Mouse (Mus musculus): Measurements from ENCODE around the gene Zdhhc7.

Gene Zdhhc7

GRCm38 (mm10) chr8:120101068-120101972, at the start of gene Zdhhc7:
Zdhhc7 (minus strand) TSS chr8:120101482.
- DNase-seq (ENCODE audit: low read depth, low spot score): no peak

DNA sequence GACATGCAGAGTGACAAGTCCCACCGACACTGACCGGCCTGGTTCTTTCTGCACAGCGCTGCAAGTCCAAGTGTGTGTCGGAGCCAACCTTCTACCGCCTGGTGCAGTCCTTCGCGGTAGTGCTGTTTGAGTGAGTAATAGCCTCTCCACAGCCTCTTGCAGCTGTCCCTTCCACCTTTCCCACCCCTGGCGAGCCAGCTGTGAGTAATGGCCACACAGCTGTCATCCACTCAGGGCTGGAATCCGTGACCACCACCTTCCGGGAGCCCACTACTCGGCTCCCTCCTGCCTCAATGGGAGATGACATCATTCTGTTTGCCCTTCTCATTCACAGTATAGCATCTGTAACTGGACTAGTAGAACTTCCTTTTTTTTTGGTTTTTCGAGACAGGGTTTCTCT, 48.7 kb upstream of the Zdhhc7 start:
- no peak for DNase-seq (ENCODE audit: low read depth, low spot score)

DNA sequence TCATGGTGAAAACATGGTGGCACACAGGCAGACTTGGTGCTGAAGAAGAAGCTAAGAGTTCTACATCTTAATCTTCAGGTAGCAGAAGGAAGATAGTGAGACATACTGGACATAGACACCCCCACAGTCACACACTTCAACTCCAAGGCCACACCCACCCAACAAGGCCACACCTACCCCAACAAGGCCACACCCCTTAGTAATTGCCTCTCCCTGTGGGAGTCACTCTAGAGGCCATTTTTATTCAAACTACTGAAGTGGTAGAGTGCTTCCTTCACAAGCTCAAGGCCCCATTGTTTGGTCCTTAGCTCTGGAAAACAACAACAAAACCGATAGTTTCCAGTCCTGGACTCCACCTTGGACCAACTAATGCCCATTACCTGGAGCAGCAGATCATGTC, 44.8 kb upstream of the Zdhhc7 start:
- no peak for DNase-seq (ENCODE audit: low read depth, low spot score)

- no peak for DNase-seq (ENCODE audit: low read depth, low spot score)
These were observed 43.5 kb upstream of the Zdhhc7 start for GRCm38 (mm10) chr8:120144652-120145301.

GRCm38 (mm10) chr8:120143911-120144651, 42.8 kb upstream of the Zdhhc7 start:
- no peak for DNase-seq (ENCODE audit: low read depth, low spot score)

DNA sequence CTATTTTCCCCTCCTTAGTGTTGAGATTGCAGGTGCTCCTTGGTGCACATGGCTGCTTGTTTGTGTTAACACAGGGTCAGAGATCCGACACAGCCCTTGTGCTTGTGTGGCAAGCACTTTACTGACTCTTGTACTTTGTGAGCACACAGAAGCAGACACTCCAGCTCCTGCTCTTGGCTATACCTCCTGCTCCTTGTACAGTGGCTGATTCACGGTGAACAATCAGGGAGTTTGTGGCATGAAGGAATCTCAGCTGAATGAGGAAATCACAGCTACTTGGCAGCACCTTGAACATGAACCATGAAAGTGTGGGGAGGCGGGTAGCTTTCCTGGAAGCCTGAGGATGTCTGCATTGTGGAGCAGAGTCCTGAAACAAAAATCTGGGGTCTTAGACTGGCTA, 39.5 kb upstream of the Zdhhc7 start:
- DNase-seq (ENCODE audit: low read depth, low spot score): no peak

DNA sequence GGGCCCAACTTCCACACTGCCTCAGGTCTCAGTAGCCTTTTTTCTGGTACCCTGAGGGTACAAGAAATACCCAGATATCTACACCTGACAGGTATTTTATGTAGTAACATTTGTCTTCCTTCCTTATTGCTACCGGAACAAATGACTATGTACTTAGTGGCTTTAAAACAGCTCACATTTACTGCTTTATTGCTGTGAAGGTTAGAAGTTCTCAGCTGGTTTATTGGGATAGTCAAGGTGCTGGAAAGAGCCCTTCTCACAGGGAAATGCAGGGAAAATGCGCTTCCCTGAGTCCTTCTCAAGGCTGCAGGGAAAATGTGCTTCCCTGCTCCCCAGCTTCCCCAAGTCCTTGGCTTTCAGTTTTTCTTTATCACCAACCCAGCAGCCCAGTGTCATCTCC, 37.7 kb upstream of the Zdhhc7 start:
- DNase-seq (ENCODE audit: low read depth, low spot score): no peak

GRCm38 (mm10) chr8:120136618-120137017, 35.3 kb upstream of the Zdhhc7 start:
- no peak for DNase-seq (ENCODE audit: low read depth, low spot score)

DNA sequence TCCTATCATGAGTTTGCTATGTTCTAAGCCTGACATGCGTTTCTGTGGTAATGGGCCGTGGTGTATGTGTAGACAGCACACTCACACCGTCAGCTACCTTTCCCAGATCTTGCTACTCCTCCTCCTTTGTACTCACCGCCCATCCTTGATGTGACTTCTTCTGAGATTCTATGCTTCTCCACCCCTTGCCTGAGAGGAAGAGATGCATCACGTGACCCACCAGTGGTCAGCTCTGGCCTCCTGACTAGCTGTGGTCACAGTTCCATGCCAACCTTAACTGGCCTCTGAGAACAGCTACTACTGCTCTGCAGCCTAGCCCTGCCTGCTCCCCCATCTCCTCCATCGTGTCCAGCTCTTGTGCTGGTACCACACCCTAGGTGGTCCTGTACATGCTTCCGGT, 34.4 kb upstream of the Zdhhc7 start:
- no peak for DNase-seq (ENCODE audit: low read depth, low spot score)

DNA sequence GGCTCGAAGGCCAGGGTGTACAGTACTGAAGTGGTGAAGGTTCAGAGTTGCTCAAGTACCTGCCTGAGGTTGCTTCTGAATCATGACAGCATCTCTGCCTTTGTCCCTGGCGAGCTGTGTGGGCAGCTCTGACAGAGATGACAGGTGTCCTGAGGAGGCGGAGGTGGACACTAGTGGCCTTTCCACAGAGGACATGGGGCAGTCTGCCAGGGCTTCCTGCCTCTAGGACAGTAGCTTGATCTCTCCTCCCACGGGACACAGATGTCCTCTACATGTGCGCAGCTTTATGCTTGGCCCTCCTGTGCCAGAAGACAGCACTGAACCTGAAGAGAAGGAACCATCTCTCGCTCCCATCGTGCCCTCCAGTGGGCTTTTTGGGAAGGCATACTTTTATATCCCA, 31.9 kb upstream of the Zdhhc7 start:
- no peak for DNase-seq (ENCODE audit: low read depth, low spot score)

GRCm38 (mm10) chr8:120131158-120131557, 29.9 kb upstream of the Zdhhc7 start:
- DNase-seq (ENCODE audit: low read depth, low spot score): no peak

DNA sequence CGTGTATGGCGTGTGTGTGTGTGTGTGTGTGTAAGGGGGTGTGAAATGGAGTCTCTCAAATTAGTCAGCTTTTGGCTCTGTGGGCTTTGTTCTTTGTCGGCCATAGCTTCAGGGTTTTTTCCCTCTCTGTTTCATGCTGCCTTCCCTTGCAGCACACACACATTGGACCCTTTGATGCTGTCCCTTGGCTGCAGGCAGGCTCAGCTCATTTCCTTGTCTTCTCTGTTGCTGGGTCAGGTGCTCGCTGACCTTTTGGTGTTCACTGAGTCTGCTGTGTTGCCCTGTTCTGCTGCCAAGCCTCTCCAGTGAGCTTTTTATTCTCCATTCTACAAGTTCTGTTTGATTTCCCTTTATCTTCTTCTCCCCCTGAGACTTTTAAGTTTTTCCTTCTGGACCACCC, 28.3 kb upstream of the Zdhhc7 start:
- DNase-seq (ENCODE audit: low read depth, low spot score): no peak

DNA sequence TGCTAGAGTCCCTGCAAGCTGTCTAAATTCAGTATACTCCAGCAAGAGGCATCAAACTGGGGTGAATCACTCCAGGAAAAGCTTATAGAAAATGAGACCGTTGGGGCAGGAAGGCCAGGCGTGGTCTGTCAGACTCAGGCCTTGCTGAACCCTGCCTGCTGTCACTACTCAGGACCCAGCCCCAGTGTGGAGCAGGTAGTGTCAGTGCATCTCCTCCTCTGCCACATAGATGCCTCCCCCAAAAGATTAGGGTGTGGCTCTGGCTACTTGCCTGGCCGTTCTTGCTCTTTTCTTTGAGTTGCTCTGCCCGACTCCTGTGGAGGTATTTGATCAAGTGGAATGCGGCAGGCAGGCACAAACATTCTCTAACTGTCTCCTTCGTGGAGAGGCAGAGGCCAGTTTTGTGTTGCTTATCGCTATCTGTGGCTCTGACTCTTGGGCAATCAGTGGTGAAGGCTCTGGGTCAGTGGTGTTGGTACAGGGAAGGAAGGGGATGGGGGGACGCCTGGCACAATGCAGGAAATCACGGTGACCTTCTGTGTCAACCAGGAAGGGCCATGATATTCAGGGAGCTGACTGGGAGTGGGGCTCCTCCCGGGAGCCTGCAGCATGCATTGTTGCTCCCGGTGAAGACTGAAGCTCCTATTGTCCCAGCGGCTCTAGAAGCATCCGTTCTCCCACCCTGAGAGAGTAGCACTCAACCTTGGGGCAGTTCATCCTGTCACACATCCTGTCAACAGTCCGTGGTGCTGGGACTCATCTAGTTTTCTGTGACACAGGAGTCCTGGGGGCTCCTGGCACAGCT, 25.3 kb upstream of the Zdhhc7 start:
- no peak for DNase-seq (ENCODE audit: low read depth, low spot score)

DNA sequence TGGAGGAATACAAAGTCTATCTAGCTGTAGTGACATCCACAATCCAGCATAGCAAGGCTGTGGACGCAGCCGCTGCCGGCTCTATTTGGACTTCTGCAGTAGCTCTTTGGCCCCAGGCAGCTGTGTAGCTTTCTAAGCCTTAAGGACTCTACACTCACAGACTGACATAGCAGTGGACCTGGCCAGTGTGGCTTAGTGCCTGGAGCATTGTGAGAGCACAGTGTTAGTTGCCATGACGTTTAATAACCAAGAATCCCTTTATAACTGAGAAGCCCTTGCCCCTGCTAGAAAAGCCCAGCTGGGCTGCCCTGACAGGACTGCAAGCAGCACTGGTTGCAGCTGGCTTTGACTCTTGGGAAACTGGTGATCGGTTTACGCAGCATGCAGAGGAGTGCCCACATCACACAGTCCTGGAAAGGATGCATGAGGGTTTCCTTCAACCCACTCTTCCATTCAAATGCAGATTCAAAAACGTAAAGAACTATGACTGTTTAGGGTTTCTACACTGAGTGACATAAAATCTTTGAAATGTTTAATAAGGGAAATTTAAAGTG, 23.6 kb upstream of the Zdhhc7 start:
- no peak for DNase-seq (ENCODE audit: low read depth, low spot score)

- DNase-seq (ENCODE audit: low read depth, low spot score): no peak
These were observed 23.0 kb upstream of the Zdhhc7 start for GRCm38 (mm10) chr8:120124261-120124660.

DNA sequence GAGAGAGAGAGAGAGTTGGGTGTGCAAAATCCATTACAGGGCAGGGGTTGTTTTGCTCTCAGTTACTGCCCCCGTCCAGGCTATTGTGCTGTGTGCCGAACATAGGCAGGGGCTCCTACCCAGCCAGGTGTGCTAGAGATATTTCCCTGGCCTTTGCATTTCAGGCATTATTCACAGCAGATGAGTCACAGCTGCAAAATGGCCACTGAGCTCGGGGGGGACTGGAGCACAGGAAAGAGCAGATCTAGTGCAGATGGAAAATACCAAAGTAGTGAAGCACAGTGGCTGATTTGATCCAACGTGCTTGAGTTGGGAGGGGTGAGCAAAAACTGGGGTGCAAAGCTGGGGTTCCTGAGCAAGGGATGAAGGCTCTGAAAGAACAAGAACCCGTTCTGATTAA, 19.7 kb upstream of the Zdhhc7 start:
- no peak for DNase-seq (ENCODE audit: low read depth, low spot score)

GRCm38 (mm10) chr8:120119931-120120330, 18.6 kb upstream of the Zdhhc7 start:
- DNase-seq (ENCODE audit: low read depth, low spot score): no peak

DNA sequence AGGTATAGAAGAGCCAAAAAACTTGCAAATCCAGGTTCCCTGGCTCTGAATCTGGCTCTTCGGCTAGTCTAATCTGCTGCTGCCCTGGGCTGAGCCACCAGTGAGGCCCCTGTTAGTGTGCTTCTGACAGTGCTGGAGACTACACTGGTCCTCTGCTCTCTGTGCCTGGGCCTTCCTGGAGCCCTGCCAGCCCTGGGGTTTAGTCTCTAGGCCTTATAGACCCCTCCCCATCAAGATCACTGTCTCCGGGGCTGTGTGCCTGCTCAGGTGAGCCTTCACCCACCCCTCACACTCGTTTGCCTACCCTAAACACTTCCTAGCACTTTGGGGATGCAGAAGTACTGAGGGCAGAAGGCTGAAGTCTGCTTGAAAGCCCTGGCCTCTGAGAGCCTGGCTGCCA, 18.1 kb upstream of the Zdhhc7 start:
- no peak for DNase-seq (ENCODE audit: low read depth, low spot score)

DNA sequence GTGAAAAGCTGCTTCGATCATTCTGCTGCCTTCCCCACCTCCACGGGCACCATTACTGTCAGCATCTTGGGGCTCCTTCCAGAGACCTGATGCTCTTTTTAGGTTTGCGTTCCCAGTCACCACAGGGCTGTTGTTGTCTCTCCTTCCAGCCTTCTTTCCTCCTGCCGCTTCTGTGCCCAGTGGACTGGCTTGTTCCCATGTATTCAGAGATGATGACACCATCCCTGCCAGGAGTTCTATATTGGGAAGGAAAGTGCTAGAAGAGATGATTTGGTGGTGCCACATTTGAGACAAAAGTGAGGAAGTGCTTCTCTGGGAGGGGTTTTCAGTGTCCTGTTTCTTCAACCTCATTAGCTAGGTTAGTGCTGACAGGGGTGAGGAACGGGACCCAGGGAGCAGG, 17.6 kb upstream of the Zdhhc7 start:
- no peak for DNase-seq (ENCODE audit: low read depth, low spot score)

GRCm38 (mm10) chr8:120118162-120118561, 16.9 kb upstream of the Zdhhc7 start:
- no peak for DNase-seq (ENCODE audit: low read depth, low spot score)

GRCm38 (mm10) chr8:120116600-120116999, 15.3 kb upstream of the Zdhhc7 start:
- no peak for DNase-seq (ENCODE audit: low read depth, low spot score)

Measured in WW6 (cell line).